Mouse (Mus musculus): ENCODE data around the gene Foxn1. TPM values are rescaled to one million over a fixed set of nuclear protein-coding genes. Genes with fewer than 3 reads are reported as not detected.

Gene Foxn1
- polyA plus RNA-seq, 1 experiment from 2014 or later: not detected

- Histone ChIP-seq H3K27me3 (ENCODE audit: control insufficient read depth, insufficient read depth, low read length) (no peaks in the 10 kb centered on the region), H3K4me3 (ENCODE audit: low read depth, low read length) (peak overlapping the region; percentile 89), H3K9me3 (ENCODE audit: control insufficient read depth, low read length) (no peaks in the 10 kb centered on the region), H3K27ac (ENCODE audit: low read depth, low read length) (no peak overlapping the region), H3K9ac (ENCODE audit: low read length) (peak overlapping the region; percentile 81), H3K36me3 (ENCODE audit: control insufficient read depth, insufficient read depth, low read length) (peaks cover 3% of the 10 kb centered on the region; the same call in 1 of the 2 replicates), H3K4me2 (ENCODE audit: low read depth) (peak overlapping the region; percentile 81), H3K4me1 (ENCODE audit: control insufficient read depth, insufficient read depth, low read length) (peaks cover 5% of the 10 kb centered on the region; the same call in 1 of the 2 replicates)
- DNase-seq (ENCODE audit: low spot score): no peak
- WGBS: 1% methylated on average over 39 of the region's 41 CpGs
- ATAC-seq (ENCODE audit: insufficient read depth, low FRiP score, low TSS enrichment): peak; percentile 61
Observed at GRCm38 (mm10) chr11:78328512-78329056, 57.8 kb downstream of the Foxn1 start.

GRCm38 (mm10) chr11:78327634-78328511 lies 58.5 kb downstream of the Foxn1 start, which contains the start of gene Pigs:
Gene Pigs (plus strand): TSS chr11:78328415.
- Histone ChIP-seq H3K9me3 (ENCODE audit: control insufficient read depth, low read length) (no peaks in the 10 kb centered on the region), H3K4me2 (ENCODE audit: low read depth) (peak within 1 kb of the TSS; percentile 81), H3K4me3 (ENCODE audit: low read depth, low read length) (peak within 1 kb of the TSS; percentile 89), H3K9ac (ENCODE audit: low read length) (peak within 1 kb of the TSS; percentile 81), H3K36me3 (ENCODE audit: control insufficient read depth, insufficient read depth, low read length) (no peaks in the 10 kb centered on the region), H3K27ac (ENCODE audit: low read depth, low read length) (no peak within 1 kb of the TSS), H3K4me1 (ENCODE audit: control insufficient read depth, insufficient read depth, low read length) (peaks cover 8% of the 10 kb centered on the region; the same call in 1 of the 2 replicates), H3K27me3 (ENCODE audit: control insufficient read depth, insufficient read depth, low read length) (no peaks in the 10 kb centered on the region)
- 12% methylated on average over 37 of the region's 37 CpGs for WGBS
- ATAC-seq (ENCODE audit: insufficient read depth, low FRiP score, low TSS enrichment) (peak; percentile 95), DNase-seq (ENCODE audit: low spot score) (peak; percentile 95)

- H3K9me3 ChIP-seq (ENCODE audit: control insufficient read depth, low read length): no peaks in the 10 kb centered on the region
- no peak overlapping the region for H3K4me3 ChIP-seq (ENCODE audit: low read depth, low read length)
- no peaks in the 10 kb centered on the region; the same call in 1 of the 2 replicates for H3K36me3 ChIP-seq (ENCODE audit: control insufficient read depth, insufficient read depth, low read length)
- H3K4me2 ChIP-seq (ENCODE audit: low read depth): no peak overlapping the region
- no peak overlapping the region for H3K9ac ChIP-seq (ENCODE audit: low read length)
- H3K4me1 ChIP-seq (ENCODE audit: control insufficient read depth, insufficient read depth, low read length): peaks cover 11% of the 10 kb centered on the region; the same call in 1 of the 2 replicates
- ATAC-seq (ENCODE audit: insufficient read depth, low FRiP score, low TSS enrichment) (no peak), DNase-seq (ENCODE audit: low spot score) (no peak)
- no peaks in the 10 kb centered on the region for H3K27me3 ChIP-seq (ENCODE audit: control insufficient read depth, insufficient read depth, low read length)
- 93% methylated on average over 4 of the region's 4 CpGs for WGBS
- H3K27ac ChIP-seq (ENCODE audit: low read depth, low read length): no peak overlapping the region
Observed at GRCm38 (mm10) chr11:78327215-78327614, 59.1 kb downstream of the Foxn1 start.

DNA sequence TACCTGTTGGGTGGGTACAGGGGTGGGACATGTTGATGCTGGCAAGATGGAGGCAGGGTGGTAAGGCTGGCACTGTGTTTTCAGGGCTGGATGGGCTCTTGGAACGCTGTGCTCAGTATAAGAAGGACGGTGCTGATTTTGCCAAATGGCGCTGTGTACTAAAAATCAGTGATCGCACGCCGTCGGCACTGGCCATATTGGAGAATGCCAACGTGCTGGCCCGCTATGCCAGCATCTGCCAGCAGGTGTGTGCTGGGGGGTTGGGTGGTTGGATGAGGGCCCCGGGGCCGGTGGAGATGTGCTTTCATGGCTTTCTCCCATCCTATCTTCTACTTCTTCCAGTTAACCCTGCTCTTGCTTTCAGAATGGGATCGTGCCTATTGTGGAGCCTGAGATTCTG lies 61.4 kb downstream of the Foxn1 start:
- DNase-seq (ENCODE audit: low spot score) (no peak), ATAC-seq (ENCODE audit: insufficient read depth, low FRiP score, low TSS enrichment) (no peak)
- no peak overlapping the region for H3K4me3 ChIP-seq (ENCODE audit: low read depth, low read length)
- H3K27ac ChIP-seq (ENCODE audit: low read depth, low read length): no peak overlapping the region
- H3K9ac ChIP-seq (ENCODE audit: low read length): no peak overlapping the region
- WGBS: 91% methylated on average over 12 of the region's 12 CpGs
- peaks cover 11% of the 10 kb centered on the region; the same call in 1 of the 2 replicates for H3K4me1 ChIP-seq (ENCODE audit: control insufficient read depth, insufficient read depth, low read length)
- no peaks in the 10 kb centered on the region for H3K27me3 ChIP-seq (ENCODE audit: control insufficient read depth, insufficient read depth, low read length)
- peaks cover 7% of the 10 kb centered on the region for H3K36me3 ChIP-seq (ENCODE audit: control insufficient read depth, insufficient read depth, low read length)
- H3K9me3 ChIP-seq (ENCODE audit: control insufficient read depth, low read length): no peaks in the 10 kb centered on the region
- H3K4me2 ChIP-seq (ENCODE audit: low read depth): no peak overlapping the region

DNA sequence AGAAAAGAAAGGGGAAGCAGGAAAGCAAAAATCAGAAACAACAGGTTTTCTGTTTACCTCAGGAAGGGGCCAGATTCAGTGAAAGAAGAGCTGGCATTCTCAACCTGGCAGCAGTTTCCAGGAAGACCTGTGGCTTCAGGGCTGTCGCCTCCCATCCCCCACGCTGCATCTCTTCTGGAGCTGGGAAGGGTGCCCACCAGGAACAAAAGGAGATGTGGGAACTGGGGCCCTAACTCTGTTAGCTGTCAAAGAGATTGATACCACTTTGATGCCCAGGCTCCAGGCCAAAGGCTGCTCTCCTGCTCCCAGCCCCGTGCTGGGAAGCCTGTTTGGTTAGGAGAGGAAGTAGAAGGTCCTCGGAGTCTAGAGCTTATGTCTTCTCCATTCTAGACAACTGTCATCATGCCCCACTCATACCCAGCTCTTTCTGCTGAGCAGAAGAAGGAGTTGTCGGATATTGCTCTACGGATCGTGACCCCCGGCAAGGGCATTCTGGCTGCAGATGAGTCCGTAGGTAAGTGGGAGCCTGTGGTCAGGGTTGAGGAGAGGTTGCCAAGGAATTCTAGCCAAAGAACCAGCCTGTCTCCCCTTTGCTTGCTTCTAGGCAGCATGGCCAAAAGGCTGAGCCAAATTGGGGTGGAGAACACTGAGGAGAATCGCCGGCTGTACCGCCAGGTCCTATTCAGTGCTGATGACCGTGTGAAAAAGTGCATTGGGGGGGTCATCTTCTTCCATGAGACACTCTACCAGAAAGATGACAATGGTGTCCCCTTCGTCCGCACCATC lies 62.2 kb downstream of the Foxn1 start:
- no peaks in the 10 kb centered on the region for H3K9me3 ChIP-seq (ENCODE audit: control insufficient read depth, low read length)
- no peak overlapping the region for H3K4me3 ChIP-seq (ENCODE audit: low read depth, low read length)
- 81% methylated on average over 15 of the region's 15 CpGs for WGBS
- DNase-seq (ENCODE audit: low spot score): no peak
- peaks cover 11% of the 10 kb centered on the region for H3K36me3 ChIP-seq (ENCODE audit: control insufficient read depth, insufficient read depth, low read length)
- no peak overlapping the region for H3K27ac ChIP-seq (ENCODE audit: low read depth, low read length)
- H3K27me3 ChIP-seq (ENCODE audit: control insufficient read depth, insufficient read depth, low read length): no peaks in the 10 kb centered on the region
- H3K4me1 ChIP-seq (ENCODE audit: control insufficient read depth, insufficient read depth, low read length): peaks cover 10% of the 10 kb centered on the region; the same call in 1 of the 2 replicates
- no peak overlapping the region for H3K4me2 ChIP-seq (ENCODE audit: low read depth)
- H3K9ac ChIP-seq (ENCODE audit: low read length): no peak overlapping the region
- ATAC-seq (ENCODE audit: insufficient read depth, low FRiP score, low TSS enrichment): no peak

DNA sequence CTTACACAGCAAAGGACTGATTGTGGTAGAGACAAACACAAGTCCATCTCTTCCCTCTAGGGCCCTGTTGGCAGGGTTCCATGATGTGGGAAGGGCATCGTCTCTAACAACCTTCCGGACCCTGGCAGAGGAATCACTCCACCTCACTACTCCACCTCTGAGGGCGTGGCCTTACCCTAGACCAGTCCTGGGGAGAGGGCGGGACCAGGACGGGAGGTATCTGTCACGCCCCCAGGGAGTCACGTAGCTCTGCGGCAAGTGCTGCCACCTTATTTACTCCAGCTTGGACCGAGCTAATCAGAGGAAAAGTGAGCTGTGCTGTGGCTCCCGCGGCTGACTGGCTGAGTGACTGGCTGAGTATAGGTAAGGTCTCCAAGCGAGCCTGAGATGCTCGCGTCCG lies 63.5 kb downstream of the Foxn1 start, which contains the start of gene Aldoc:
Gene Aldoc, plus strand, starts transcription at position 109 of the 400 bp plus-strand sequence.
- 0 out of 2 replicates have a peak within 1 kb of the TSS, but pooled peaks have one; percentile 9 for H3K4me2 ChIP-seq (ENCODE audit: low read depth)
- no peak within 1 kb of the TSS for H3K9ac ChIP-seq (ENCODE audit: low read length)
- H3K36me3 ChIP-seq (ENCODE audit: control insufficient read depth, insufficient read depth, low read length): peaks cover 14% of the 10 kb centered on the region
- H3K9me3 ChIP-seq (ENCODE audit: control insufficient read depth, low read length): no peaks in the 10 kb centered on the region
- no peak within 1 kb of the TSS for H3K4me3 ChIP-seq (ENCODE audit: low read depth, low read length)
- 4% methylated on average over 15 of the region's 15 CpGs for WGBS
- H3K27ac ChIP-seq (ENCODE audit: low read depth, low read length): peak within 1 kb of the TSS; percentile 4; the same call in 1 of the 2 replicates
- peaks cover 5% of the 10 kb centered on the region; the same call in 1 of the 2 replicates for H3K4me1 ChIP-seq (ENCODE audit: control insufficient read depth, insufficient read depth, low read length)
- no peaks in the 10 kb centered on the region for H3K27me3 ChIP-seq (ENCODE audit: control insufficient read depth, insufficient read depth, low read length)
- ATAC-seq (ENCODE audit: insufficient read depth, low FRiP score, low TSS enrichment) (no peak), DNase-seq (ENCODE audit: low spot score) (peak; percentile 43)

GRCm38 (mm10) chr11:78322076-78322831 lies 64.1 kb downstream of the Foxn1 start:
- H3K36me3 ChIP-seq (ENCODE audit: control insufficient read depth, insufficient read depth, low read length): peaks cover 19% of the 10 kb centered on the region
- H3K27ac ChIP-seq (ENCODE audit: low read depth, low read length): peak overlapping the region; percentile 4; the same call in 1 of the 2 replicates
- 79% methylated on average over 2 of the region's 2 CpGs for WGBS
- no peak overlapping the region for H3K9ac ChIP-seq (ENCODE audit: low read length)
- no peak overlapping the region for H3K4me3 ChIP-seq (ENCODE audit: low read depth, low read length)
- H3K27me3 ChIP-seq (ENCODE audit: control insufficient read depth, insufficient read depth, low read length): no peaks in the 10 kb centered on the region
- H3K4me1 ChIP-seq (ENCODE audit: control insufficient read depth, insufficient read depth, low read length): peaks cover 5% of the 10 kb centered on the region; the same call in 1 of the 2 replicates
- DNase-seq (ENCODE audit: low spot score) (no peak), ATAC-seq (ENCODE audit: insufficient read depth, low FRiP score, low TSS enrichment) (no peak)
- 0 out of 2 replicates have a peak overlapping the region, but pooled peaks have one; percentile 9 for H3K4me2 ChIP-seq (ENCODE audit: low read depth)
- H3K9me3 ChIP-seq (ENCODE audit: control insufficient read depth, low read length): no peaks in the 10 kb centered on the region

GRCm38 (mm10) chr11:78318411-78318810 lies 67.9 kb downstream of the Foxn1 start:
- Histone ChIP-seq H3K4me2 (ENCODE audit: low read depth) (no peak overlapping the region), H3K27ac (ENCODE audit: low read depth, low read length) (no peak overlapping the region), H3K9me3 (ENCODE audit: control insufficient read depth, low read length) (no peaks in the 10 kb centered on the region), H3K27me3 (ENCODE audit: control insufficient read depth, insufficient read depth, low read length) (no peaks in the 10 kb centered on the region), H3K36me3 (ENCODE audit: control insufficient read depth, insufficient read depth, low read length) (peaks cover 39% of the 10 kb centered on the region), H3K4me1 (ENCODE audit: control insufficient read depth, insufficient read depth, low read length) (peaks cover 5% of the 10 kb centered on the region; the same call in 1 of the 2 replicates), H3K9ac (ENCODE audit: low read length) (no peak overlapping the region), H3K4me3 (ENCODE audit: low read depth, low read length) (no peak overlapping the region)
- WGBS: 89% methylated on average over 2 of the region's 2 CpGs
- ATAC-seq (ENCODE audit: insufficient read depth, low FRiP score, low TSS enrichment) (no peak), DNase-seq (ENCODE audit: low spot score) (no peak)

All from neural tube, embryonic 11.5 days (tissue).